Mouse (Mus musculus): ENCODE data around the gene Slc6a20a. TPM values are rescaled to one million over a fixed set of nuclear protein-coding genes. Genes with fewer than 3 reads are reported as not detected.
"Not testable (repeated sequence)": the region's sequence is repeated elsewhere in the genome, so short reads cannot be mapped to it uniquely, and the experiment has no call there.

Slc6a20a gene
- polyA plus RNA-seq, 1 experiment from 2014 or later, result 1.5 TPM

GRCm38 (mm10) chr9:123679198-123679597, 513 bp upstream of the Slc6a20a start:
- H3K27ac ChIP-seq, result no peak overlapping the region
- H3K4me2 ChIP-seq (replicated peaks), result peak overlapping the region; percentile 70
- H3K36me3 ChIP-seq, result no peaks in the 10 kb centered on the region
- peaks cover 51% of the 10 kb centered on the region for H3K27me3 ChIP-seq
- no peaks in the 10 kb centered on the region for H3K9me3 ChIP-seq (replicated peaks)
- WGBS, result 28% methylated on average over 2 of the region's 2 CpGs
- H3K9ac ChIP-seq, result no peak overlapping the region
- no peak for ATAC-seq (ENCODE audit: low FRiP score)
- H3K4me3 ChIP-seq, result peak overlapping the region; percentile 42; the same call in 1 of the 2 replicates
- H3K4me1 ChIP-seq, result peaks cover 7% of the 10 kb centered on the region

GRCm38 (mm10) chr9:123665645-123666044, 13.0 kb downstream of the Slc6a20a start:
- no peak overlapping the region for H3K4me3 ChIP-seq
- no peak for ATAC-seq (ENCODE audit: low FRiP score)
- no peaks in the 10 kb centered on the region for H3K9me3 ChIP-seq (replicated peaks)
- 59% methylated on average over 5 of the region's 5 CpGs for WGBS
- no peaks in the 10 kb centered on the region for H3K4me1 ChIP-seq
- no peaks in the 10 kb centered on the region for H3K27me3 ChIP-seq
- no peak overlapping the region for H3K4me2 ChIP-seq (replicated peaks)
- no peaks in the 10 kb centered on the region for H3K36me3 ChIP-seq
- no peak overlapping the region for H3K27ac ChIP-seq
- H3K9ac ChIP-seq, result no peak overlapping the region

- not testable (repeated sequence) for H3K9me3 ChIP-seq (replicated peaks); H3K4me2 ChIP-seq (replicated peaks); H3K9ac ChIP-seq; H3K27me3 ChIP-seq; H3K4me3 ChIP-seq; H3K36me3 ChIP-seq; ATAC-seq (ENCODE audit: low FRiP score); H3K4me1 ChIP-seq; H3K27ac ChIP-seq
- 87% methylated on average over 18 of the region's 18 CpGs for WGBS
These were observed 18.6 kb downstream of the Slc6a20a start for GRCm38 (mm10) chr9:123659986-123660676.

GRCm38 (mm10) chr9:123658981-123659380, 19.7 kb downstream of the Slc6a20a start:
- Histone ChIP-seq H3K36me3 (no peaks in the 10 kb centered on the region), H3K27me3 (no peaks in the 10 kb centered on the region), H3K9me3 (replicated peaks) (no peaks in the 10 kb centered on the region), H3K9ac (no peak overlapping the region), H3K27ac (no peak overlapping the region), H3K4me3 (no peak overlapping the region), H3K4me2 (replicated peaks) (no peak overlapping the region), H3K4me1 (no peaks in the 10 kb centered on the region)
- ATAC-seq (ENCODE audit: low FRiP score), result no peak

- Histone ChIP-seq H3K9ac (no peak overlapping the region), H3K27ac (no peak overlapping the region), H3K4me1 (no peaks in the 10 kb centered on the region), H3K27me3 (no peaks in the 10 kb centered on the region), H3K4me2 (replicated peaks) (no peak overlapping the region), H3K4me3 (no peak overlapping the region), H3K9me3 (replicated peaks) (no peaks in the 10 kb centered on the region), H3K36me3 (no peaks in the 10 kb centered on the region)
- ATAC-seq (ENCODE audit: low FRiP score), result no peak
- WGBS, result 88% methylated on average over 3 of the region's 3 CpGs
These were observed 21.2 kb downstream of the Slc6a20a start for GRCm38 (mm10) chr9:123657457-123657856.

- ATAC-seq (ENCODE audit: low FRiP score), result no peak
- no peaks in the 10 kb centered on the region for H3K4me1 ChIP-seq
- 57% methylated on average over 4 of the region's 4 CpGs for WGBS
- H3K4me2 ChIP-seq (replicated peaks), result no peak overlapping the region
- H3K36me3 ChIP-seq, result no peaks in the 10 kb centered on the region
- no peak overlapping the region for H3K27ac ChIP-seq
- no peak overlapping the region for H3K9ac ChIP-seq
- H3K4me3 ChIP-seq, result no peak overlapping the region
- H3K9me3 ChIP-seq (replicated peaks), result no peaks in the 10 kb centered on the region
- no peaks in the 10 kb centered on the region for H3K27me3 ChIP-seq
These were observed 27.3 kb downstream of the Slc6a20a start for GRCm38 (mm10) chr9:123651369-123651768.

- no peaks in the 10 kb centered on the region for H3K4me1 ChIP-seq
- H3K27ac ChIP-seq, result no peak overlapping the region
- no peak overlapping the region for H3K4me2 ChIP-seq (replicated peaks)
- H3K36me3 ChIP-seq, result no peaks in the 10 kb centered on the region
- H3K9ac ChIP-seq, result no peak overlapping the region
- H3K27me3 ChIP-seq, result no peaks in the 10 kb centered on the region
- ATAC-seq (ENCODE audit: low FRiP score), result no peak
- 92% methylated on average over 2 of the region's 2 CpGs for WGBS
- no peak overlapping the region for H3K4me3 ChIP-seq
- H3K9me3 ChIP-seq (replicated peaks), result no peaks in the 10 kb centered on the region
These were observed 28.7 kb downstream of the Slc6a20a start for GRCm38 (mm10) chr9:123649785-123650511.

GRCm38 (mm10) chr9:123640106-123640505, 38.6 kb downstream of the Slc6a20a start:
- no peak overlapping the region for H3K9ac ChIP-seq
- no peaks in the 10 kb centered on the region for H3K27me3 ChIP-seq
- no peak overlapping the region for H3K4me3 ChIP-seq
- no peaks in the 10 kb centered on the region for H3K9me3 ChIP-seq (replicated peaks)
- ATAC-seq (ENCODE audit: low FRiP score), result no peak
- WGBS, result 88% methylated on average over 1 of the region's 1 CpGs
- H3K36me3 ChIP-seq, result no peaks in the 10 kb centered on the region
- no peak overlapping the region for H3K4me2 ChIP-seq (replicated peaks)
- H3K4me1 ChIP-seq, result no peaks in the 10 kb centered on the region
- no peak overlapping the region for H3K27ac ChIP-seq

- no peak for ATAC-seq (ENCODE audit: low FRiP score)
- Histone ChIP-seq H3K4me3 (no peak overlapping the region), H3K9me3 (replicated peaks) (no peaks in the 10 kb centered on the region), H3K4me2 (replicated peaks) (no peak overlapping the region), H3K36me3 (no peaks in the 10 kb centered on the region), H3K27me3 (no peaks in the 10 kb centered on the region), H3K27ac (no peak overlapping the region), H3K4me1 (no peaks in the 10 kb centered on the region), H3K9ac (no peak overlapping the region)
- WGBS, result 78% methylated on average over 1 of the region's 1 CpGs
These were observed 40.0 kb downstream of the Slc6a20a start for GRCm38 (mm10) chr9:123638668-123639089.

- H3K4me3 ChIP-seq, result no peak overlapping the region
- H3K9me3 ChIP-seq (replicated peaks), result no peaks in the 10 kb centered on the region
- no peak overlapping the region for H3K27ac ChIP-seq
- no peaks in the 10 kb centered on the region for H3K4me1 ChIP-seq
- H3K9ac ChIP-seq, result no peak overlapping the region
- ATAC-seq (ENCODE audit: low FRiP score), result no peak
- H3K36me3 ChIP-seq, result no peaks in the 10 kb centered on the region
- H3K27me3 ChIP-seq, result no peaks in the 10 kb centered on the region
- H3K4me2 ChIP-seq (replicated peaks), result no peak overlapping the region
These were observed 40.5 kb downstream of the Slc6a20a start for GRCm38 (mm10) chr9:123638231-123638630.

- no peaks in the 10 kb centered on the region for H3K36me3 ChIP-seq
- ATAC-seq (ENCODE audit: low FRiP score), result no peak
- H3K27ac ChIP-seq, result no peak overlapping the region
- WGBS, result 62% methylated on average over 5 of the region's 5 CpGs
- H3K9ac ChIP-seq, result no peak overlapping the region
- no peak overlapping the region for H3K4me3 ChIP-seq
- H3K9me3 ChIP-seq (replicated peaks), result no peaks in the 10 kb centered on the region
- no peaks in the 10 kb centered on the region for H3K4me1 ChIP-seq
- H3K27me3 ChIP-seq, result no peaks in the 10 kb centered on the region
- no peak overlapping the region for H3K4me2 ChIP-seq (replicated peaks)
These were observed 41.9 kb downstream of the Slc6a20a start for GRCm38 (mm10) chr9:123636771-123637170.

GRCm38 (mm10) chr9:123632993-123633392, 45.7 kb downstream of the Slc6a20a start:
- Histone ChIP-seq H3K4me3 (no peak overlapping the region), H3K27ac (no peak overlapping the region), H3K36me3 (no peaks in the 10 kb centered on the region), H3K4me2 (replicated peaks) (no peak overlapping the region), H3K27me3 (no peaks in the 10 kb centered on the region), H3K9me3 (replicated peaks) (no peaks in the 10 kb centered on the region), H3K9ac (no peak overlapping the region), H3K4me1 (no peaks in the 10 kb centered on the region)
- 94% methylated on average over 3 of the region's 3 CpGs for WGBS
- ATAC-seq (ENCODE audit: low FRiP score), result no peak

GRCm38 (mm10) chr9:123632281-123632680, 46.4 kb downstream of the Slc6a20a start, which contains the start of gene Slc6a20b:
Slc6a20b (minus strand) TSS chr9:123632565.
- Histone ChIP-seq H3K36me3 (no peaks in the 10 kb centered on the region), H3K27ac (no peak within 1 kb of the TSS), H3K4me1 (no peaks in the 10 kb centered on the region), H3K9me3 (replicated peaks) (no peaks in the 10 kb centered on the region), H3K4me3 (no peak within 1 kb of the TSS), H3K9ac (no peak within 1 kb of the TSS), H3K27me3 (no peaks in the 10 kb centered on the region), H3K4me2 (replicated peaks) (no peak within 1 kb of the TSS)
- WGBS, result 85% methylated on average over 6 of the region's 6 CpGs
- ATAC-seq (ENCODE audit: low FRiP score), result no peak

All from hindbrain, embryonic 12.5 days (tissue).